Mouse (Mus musculus): ENCODE data around the gene Cog3. TPM values are rescaled to one million over a fixed set of nuclear protein-coding genes. Genes with fewer than 3 reads are reported as not detected.
A peak's percentile ranks its signal among the peaks of the same experiment; 100 is the strongest.

Cog3 gene
- polyA plus RNA-seq, 1 experiment from 2014 or later, result 25.4 TPM

DNA sequence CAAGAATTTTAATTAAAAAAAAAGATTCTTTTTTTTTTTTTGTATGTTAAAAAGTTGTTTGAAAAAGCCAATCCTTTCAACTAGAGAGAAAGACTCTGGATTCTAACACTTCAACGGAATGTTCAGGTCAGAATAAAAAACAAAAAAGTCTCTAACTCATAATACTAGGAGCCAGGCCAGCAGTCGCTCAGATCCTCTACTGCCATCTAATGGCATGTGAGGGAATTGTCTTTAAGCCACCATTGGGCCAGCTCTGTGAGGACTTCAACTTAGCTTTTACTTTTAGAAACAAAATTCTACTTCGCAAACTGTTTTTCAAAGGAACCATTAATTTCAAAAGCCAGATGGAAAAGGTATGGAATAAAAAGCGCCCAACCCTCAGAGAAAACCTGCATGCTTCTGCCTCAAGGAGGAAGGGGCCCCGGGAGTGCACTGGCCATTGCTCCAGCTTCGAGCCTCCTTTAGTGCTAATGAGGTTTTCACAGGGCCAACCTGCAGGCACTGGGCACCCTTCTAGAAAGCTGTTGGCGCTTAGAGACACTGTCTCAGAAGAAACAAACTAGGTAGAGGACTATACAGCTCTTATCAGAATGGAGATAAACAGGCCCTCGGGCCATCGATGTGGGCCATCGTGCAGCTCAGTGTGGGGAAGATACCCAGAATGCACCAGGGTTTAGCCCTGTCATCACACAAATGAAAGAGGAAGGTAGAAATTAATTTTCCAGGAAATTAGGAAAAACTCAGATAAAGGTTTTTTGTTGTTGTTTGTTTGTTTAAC, 6.9 kb upstream of the Cog3 start:
- no peak overlapping the region for H3K4me3 ChIP-seq (ENCODE audit: low read depth, low read length)
- ATAC-seq (ENCODE audit: insufficient read depth) (peak; percentile 68; the same call in 1 of the 2 replicates), DNase-seq (peak; percentile 85)
- no peak overlapping the region for H3K4me2 ChIP-seq
- peaks cover 5% of the 10 kb centered on the region; the same call in 1 of the 2 replicates for H3K36me3 ChIP-seq (ENCODE audit: insufficient read depth)
- no peaks in the 10 kb centered on the region for H3K27me3 ChIP-seq (ENCODE audit: insufficient read depth, low read length)
- no peaks in the 10 kb centered on the region for H3K9me3 ChIP-seq (ENCODE audit: low read depth, low read length)
- peak; percentile 76 for TF ChIP-seq CTCF (IDR thresholded peaks at IDR 0.05; ENCODE audit: low read depth)
- WGBS, result 56% methylated on average over 10 of the region's 10 CpGs
- H3K27ac ChIP-seq (ENCODE audit: low read depth), result no peak overlapping the region
- H3K9ac ChIP-seq, result no peak overlapping the region
- H3K4me1 ChIP-seq (ENCODE audit: insufficient read depth), result no peaks in the 10 kb centered on the region

DNA sequence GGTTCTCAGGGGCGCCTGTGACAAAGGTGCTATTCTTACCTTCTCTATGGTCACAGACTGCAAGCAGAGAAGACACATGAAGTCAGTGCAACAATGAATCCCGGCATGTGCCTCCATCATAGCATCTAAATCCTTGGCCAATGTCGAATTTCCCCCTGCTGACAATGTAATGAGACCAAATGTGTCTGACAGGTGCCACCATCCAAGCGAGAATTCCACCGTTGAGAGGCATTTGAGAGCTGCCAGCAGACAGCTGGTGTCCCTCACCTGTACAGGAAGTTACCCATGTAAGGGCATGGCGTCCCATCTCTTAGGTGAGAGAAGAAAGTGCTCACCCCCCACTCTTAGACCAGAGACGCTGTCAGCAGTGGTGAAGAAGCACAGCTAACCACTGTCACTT, 4.1 kb upstream of the Cog3 start:
- Histone ChIP-seq H3K4me1 (ENCODE audit: insufficient read depth) (no peaks in the 10 kb centered on the region), H3K9ac (no peak overlapping the region), H3K4me2 (no peak overlapping the region), H3K36me3 (ENCODE audit: insufficient read depth) (no peaks in the 10 kb centered on the region), H3K4me3 (ENCODE audit: low read depth, low read length) (no peak overlapping the region), H3K27me3 (ENCODE audit: insufficient read depth, low read length) (no peaks in the 10 kb centered on the region), H3K9me3 (ENCODE audit: low read depth, low read length) (no peaks in the 10 kb centered on the region), H3K27ac (ENCODE audit: low read depth) (no peak overlapping the region)
- DNase-seq (no peak), ATAC-seq (ENCODE audit: insufficient read depth) (no peak)
- 66% methylated on average over 7 of the region's 7 CpGs for WGBS
- TF ChIP-seq CTCF (IDR thresholded peaks at IDR 0.05; ENCODE audit: low read depth), result no peak

DNA sequence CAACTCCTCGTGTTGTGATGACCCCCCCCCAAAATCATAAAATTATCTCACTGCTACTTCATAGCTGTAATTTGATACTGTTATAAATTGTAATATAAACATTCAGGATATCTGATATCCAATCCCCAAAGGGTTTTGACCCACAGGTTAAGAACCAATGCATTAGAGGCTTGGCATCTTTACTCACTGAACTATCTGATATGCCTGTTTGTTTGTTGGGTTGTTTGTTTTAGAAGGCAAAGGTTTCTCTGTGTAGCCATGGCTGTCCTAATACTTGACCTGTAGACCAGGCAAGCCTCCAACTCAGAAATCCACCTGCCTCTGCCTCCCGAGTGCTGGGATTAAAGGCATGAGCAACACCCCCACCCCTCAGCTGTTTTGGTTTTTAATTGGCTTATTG, 3.5 kb upstream of the Cog3 start:
- TF ChIP-seq CTCF (IDR thresholded peaks at IDR 0.05; ENCODE audit: low read depth), result no peak
- no peaks in the 10 kb centered on the region for H3K36me3 ChIP-seq (ENCODE audit: insufficient read depth)
- H3K27ac ChIP-seq (ENCODE audit: low read depth), result no peak overlapping the region
- DNase-seq (no peak), ATAC-seq (ENCODE audit: insufficient read depth) (no peak)
- no peaks in the 10 kb centered on the region for H3K9me3 ChIP-seq (ENCODE audit: low read depth, low read length)
- no peaks in the 10 kb centered on the region for H3K4me1 ChIP-seq (ENCODE audit: insufficient read depth)
- WGBS, result 64% methylated on average over 2 of the region's 2 CpGs
- H3K9ac ChIP-seq, result no peak overlapping the region
- H3K4me3 ChIP-seq (ENCODE audit: low read depth, low read length), result no peak overlapping the region
- no peak overlapping the region for H3K4me2 ChIP-seq
- no peaks in the 10 kb centered on the region for H3K27me3 ChIP-seq (ENCODE audit: insufficient read depth, low read length)

DNA sequence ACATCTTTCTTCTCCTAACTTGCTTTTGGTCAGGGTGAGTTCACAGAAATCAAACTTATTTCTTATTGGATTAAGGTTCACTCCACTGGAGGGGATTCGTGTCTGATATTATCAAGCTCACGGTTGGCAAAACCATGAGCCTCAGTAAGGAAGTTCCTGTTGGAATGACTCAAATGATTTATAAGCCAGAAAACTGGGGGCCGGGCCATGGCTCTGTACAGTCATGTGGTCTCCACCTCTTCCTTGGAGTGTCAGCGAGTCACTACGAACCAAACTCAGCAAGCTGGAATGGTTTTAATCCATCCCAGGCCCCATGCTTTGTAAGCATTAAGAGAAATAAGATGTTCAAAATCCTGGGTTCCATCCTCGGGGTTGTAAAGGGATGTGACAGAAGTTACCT, 2.7 kb upstream of the Cog3 start:
- no peak for TF ChIP-seq CTCF (IDR thresholded peaks at IDR 0.05; ENCODE audit: low read depth)
- H3K27me3 ChIP-seq (ENCODE audit: insufficient read depth, low read length), result no peaks in the 10 kb centered on the region
- no peak overlapping the region for H3K27ac ChIP-seq (ENCODE audit: low read depth)
- no peak overlapping the region for H3K4me2 ChIP-seq
- no peaks in the 10 kb centered on the region for H3K4me1 ChIP-seq (ENCODE audit: insufficient read depth)
- no peaks in the 10 kb centered on the region for H3K36me3 ChIP-seq (ENCODE audit: insufficient read depth)
- H3K9ac ChIP-seq, result no peak overlapping the region
- no peak overlapping the region for H3K4me3 ChIP-seq (ENCODE audit: low read depth, low read length)
- H3K9me3 ChIP-seq (ENCODE audit: low read depth, low read length), result no peaks in the 10 kb centered on the region
- DNase-seq (no peak), ATAC-seq (ENCODE audit: insufficient read depth) (no peak)
- 84% methylated on average over 6 of the region's 6 CpGs for WGBS

DNA sequence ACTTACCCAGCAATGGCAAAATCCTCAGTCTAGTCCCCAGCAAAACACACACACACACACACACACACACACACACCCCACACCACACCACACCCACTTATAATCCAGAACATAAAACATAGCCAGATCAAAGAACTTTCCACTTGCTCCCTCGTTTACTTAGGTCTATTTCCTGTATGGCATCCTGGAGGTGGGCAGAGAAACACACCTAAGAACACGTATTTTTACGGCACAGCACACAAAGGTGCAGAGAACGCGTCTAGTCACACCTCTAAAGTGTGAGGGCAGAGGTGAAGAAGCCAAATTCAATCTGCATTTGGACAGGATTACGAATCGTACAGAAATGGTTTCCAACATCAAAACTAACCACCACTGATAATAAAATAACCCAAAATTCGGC, 1.1 kb downstream of the Cog3 start:
- H3K9ac ChIP-seq, result peak overlapping the region; percentile 93
- WGBS, result 41% methylated on average over 8 of the region's 8 CpGs
- TF ChIP-seq CTCF (IDR thresholded peaks at IDR 0.05; ENCODE audit: low read depth), result no peak
- H3K4me2 ChIP-seq, result peak overlapping the region; percentile 76
- H3K9me3 ChIP-seq (ENCODE audit: low read depth, low read length), result no peaks in the 10 kb centered on the region
- H3K36me3 ChIP-seq (ENCODE audit: insufficient read depth), result no peaks in the 10 kb centered on the region
- H3K27me3 ChIP-seq (ENCODE audit: insufficient read depth, low read length), result no peaks in the 10 kb centered on the region
- H3K4me1 ChIP-seq (ENCODE audit: insufficient read depth), result no peaks in the 10 kb centered on the region
- DNase-seq (no peak), ATAC-seq (ENCODE audit: insufficient read depth) (no peak)
- peak overlapping the region; percentile 98 for H3K4me3 ChIP-seq (ENCODE audit: low read depth, low read length)
- no peak overlapping the region for H3K27ac ChIP-seq (ENCODE audit: low read depth)

DNA sequence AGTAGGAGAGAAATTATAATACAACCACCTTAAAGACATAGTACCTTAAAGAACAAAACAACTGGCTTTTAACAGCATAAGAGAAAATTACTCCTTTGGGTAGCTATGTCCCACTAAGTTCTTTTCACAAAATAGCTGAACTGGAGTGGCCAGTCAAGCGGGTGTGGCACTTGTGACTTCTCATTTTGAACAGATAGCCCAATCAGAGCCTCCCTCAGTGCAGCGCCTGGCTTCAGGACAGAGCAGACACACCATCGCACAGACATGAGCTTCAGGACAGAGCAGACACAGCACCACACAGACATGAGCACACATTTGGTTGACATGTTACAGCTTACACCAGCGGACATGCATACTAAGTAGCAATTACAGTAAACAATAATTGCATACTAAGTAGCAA, 3.3 kb downstream of the Cog3 start:
- no peak overlapping the region for H3K4me2 ChIP-seq
- TF ChIP-seq CTCF (IDR thresholded peaks at IDR 0.05; ENCODE audit: low read depth), result no peak
- ATAC-seq (ENCODE audit: insufficient read depth) (no peak), DNase-seq (no peak)
- H3K4me1 ChIP-seq (ENCODE audit: insufficient read depth), result no peaks in the 10 kb centered on the region
- no peaks in the 10 kb centered on the region for H3K9me3 ChIP-seq (ENCODE audit: low read depth, low read length)
- no peak overlapping the region for H3K4me3 ChIP-seq (ENCODE audit: low read depth, low read length)
- H3K27me3 ChIP-seq (ENCODE audit: insufficient read depth, low read length), result no peaks in the 10 kb centered on the region
- peaks cover 9% of the 10 kb centered on the region for H3K36me3 ChIP-seq (ENCODE audit: insufficient read depth)
- H3K9ac ChIP-seq, result no peak overlapping the region
- 91% methylated on average over 4 of the region's 4 CpGs for WGBS
- no peak overlapping the region for H3K27ac ChIP-seq (ENCODE audit: low read depth)

DNA sequence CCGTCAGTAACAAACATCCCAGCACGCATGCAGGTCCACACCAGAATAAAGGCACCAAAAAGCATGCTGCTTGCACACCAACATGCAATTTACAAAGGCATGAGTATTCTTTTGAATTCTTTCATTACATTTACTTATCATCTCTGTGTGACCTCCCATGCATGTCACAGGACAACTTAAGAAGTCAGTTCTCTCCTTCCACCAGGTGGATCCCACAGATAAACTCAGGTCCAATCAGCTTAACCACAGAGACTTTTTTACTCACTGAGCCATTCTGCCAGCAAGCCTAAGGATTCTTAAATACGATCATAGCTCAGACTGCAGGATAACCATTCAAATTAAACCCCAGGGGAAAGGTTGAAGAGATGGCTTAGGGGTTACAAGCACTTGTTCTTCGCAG, 5.2 kb downstream of the Cog3 start:
- Histone ChIP-seq H3K4me2 (no peak overlapping the region), H3K4me1 (ENCODE audit: insufficient read depth) (no peaks in the 10 kb centered on the region), H3K9ac (no peak overlapping the region), H3K36me3 (ENCODE audit: insufficient read depth) (peaks cover 22% of the 10 kb centered on the region), H3K27ac (ENCODE audit: low read depth) (no peak overlapping the region), H3K4me3 (ENCODE audit: low read depth, low read length) (no peak overlapping the region), H3K27me3 (ENCODE audit: insufficient read depth, low read length) (no peaks in the 10 kb centered on the region), H3K9me3 (ENCODE audit: low read depth, low read length) (no peaks in the 10 kb centered on the region)
- no peak for TF ChIP-seq CTCF (IDR thresholded peaks at IDR 0.05; ENCODE audit: low read depth)
- DNase-seq (no peak), ATAC-seq (ENCODE audit: insufficient read depth) (no peak)
- 94% methylated on average over 4 of the region's 4 CpGs for WGBS
